Mouse (Mus musculus) hematopoietic stem cell, adult 5-6 weeks (primary cell): Measurements from ENCODE around the gene Olfr1298. TPM values are rescaled to one million over a fixed set of nuclear protein-coding genes. Genes with fewer than 3 reads are reported as not detected.

ENCODE experiments used
- ATAC-seq, 2 experiments: fragments of 125-278 bp in 1 of 2; replicated peaks in 1 of 2; 2 replicates each; pipeline ENCODE4 v1.8.0; 2016 to 2017; ENCODE audit warnings: inconsistent platforms in 2 of 2, mild to moderate bottlenecking in 2 of 2, moderate number of reproducible peaks in 2 of 2, low read depth in 1 of 2, moderate TSS enrichment in 1 of 2; ENCODE audit not compliant: low FRiP score in 2 of 2, poor library complexity in 2 of 2, severe bottlenecking in 2 of 2, insufficient read depth in 1 of 2, low TSS enrichment in 1 of 2
- total RNA-seq: library from RNA; stranded (forward); fragments of 172-1452, 232-1000 nt; gene quantifications from 2 replicates; pipeline ENCODE4 v1.2.3, GENCODE M21; 2017

Gene Olfr1298
- not detected in 2 replicates for total RNA-seq

GRCm38 (mm10) chr2:111649101-111649500 is at the start of gene Olfr1298:
TSS of gene Olfr1298 (minus strand) at chr2:111649201.
- no peak for ATAC-seq

GRCm38 (mm10) chr2:111661119-111661518 is 12.1 kb upstream of the Olfr1298 start, which contains the start of gene Olfr1299:
TSS of gene Olfr1299 (plus strand) at chr2:111661419.
- no peak for ATAC-seq

- no peak for ATAC-seq
These were observed 22.6 kb downstream of the Olfr1298 start, which contains the start of gene Olfr1297 for GRCm38 (mm10) chr2:111626397-111626796. TSS of gene Olfr1297 (minus strand) at chr2:111626497.

Other genes starting within 250 kb of the Olfr1298 start
- not detected in 2 replicates for gene Olfr1286, start 226.1 kb downstream of the Olfr1298 start, total RNA-seq
- not detected in 2 replicates for gene Olfr1287, start 200.1 kb downstream of the Olfr1298 start, total RNA-seq
- gene Olfr1288, start 175.1 kb downstream of the Olfr1298 start, total RNA-seq = not detected in 2 replicates
- not detected in 2 replicates for gene Olfr1289, start 168.4 kb downstream of the Olfr1298 start, total RNA-seq
- gene Olfr1290, start 155.4 kb downstream of the Olfr1298 start, total RNA-seq = not detected in 2 replicates
- gene Olfr1291-ps1, start 152.0 kb downstream of the Olfr1298 start, total RNA-seq = not detected in 2 replicates
- not detected in 2 replicates for gene Olfr1293-ps, start 124.0 kb downstream of the Olfr1298 start, total RNA-seq
- gene Olfr1294, start 108.9 kb downstream of the Olfr1298 start, total RNA-seq = not detected in 2 replicates
- not detected in 2 replicates for gene Olfr1295, start 79.5 kb downstream of the Olfr1298 start, total RNA-seq
- not detected in 2 replicates for gene Olfr1297, start 22.7 kb downstream of the Olfr1298 start, total RNA-seq
- gene Olfr1299, start 12.2 kb upstream of the Olfr1298 start, total RNA-seq = not detected in 2 replicates
- not detected in 2 replicates for gene Olfr1301, start 101.8 kb upstream of the Olfr1298 start, total RNA-seq
- not detected in 2 replicates for gene Olfr1302, start 128.2 kb upstream of the Olfr1298 start, total RNA-seq
- gene Olfr1303, start 171.1 kb upstream of the Olfr1298 start, total RNA-seq = not detected in 2 replicates
- not detected in 2 replicates for gene Olfr1305, start 227.9 kb upstream of the Olfr1298 start, total RNA-seq